Mouse (Mus musculus): ENCODE results near the gene Zcchc14. TPM values are rescaled to one million over a fixed set of nuclear protein-coding genes. Genes with fewer than 3 reads are reported as not detected.
A peak's percentile ranks its signal among the peaks of the same experiment; 100 is the strongest.

Gene Zcchc14
- polyA plus RNA-seq, 1 experiment, result 11.0 TPM

DNA sequence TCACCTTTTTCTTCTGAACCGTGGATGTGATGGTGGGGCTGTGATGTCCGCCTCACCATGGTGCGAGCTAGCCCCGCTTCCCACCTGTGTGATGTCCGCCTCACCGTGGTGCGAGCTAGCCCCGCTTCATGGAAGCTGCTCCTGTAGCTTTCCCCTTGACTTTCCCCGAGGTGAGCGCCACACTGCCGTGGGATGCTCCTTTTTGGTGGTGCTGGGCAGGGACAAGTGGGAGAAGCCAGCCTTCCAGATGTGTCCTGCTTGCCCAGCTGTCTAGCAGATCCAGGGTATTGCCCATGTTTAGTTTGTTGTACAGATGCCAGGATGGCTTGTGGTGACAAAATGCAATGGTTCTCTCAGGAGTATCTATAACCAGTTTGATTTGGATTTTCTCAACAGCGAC is 10.4 kb upstream of the Zcchc14 start:
- Histone ChIP-seq H3K27ac (ENCODE audit: control insufficient read depth, insufficient read depth, low read depth, low read length) (no peak overlapping the region), H3K27me3 (ENCODE audit: control insufficient read depth, insufficient read depth, low read length) (no peaks in the 10 kb centered on the region), H3K4me1 (ENCODE audit: control insufficient read depth, insufficient read depth, low read length) (no peaks in the 10 kb centered on the region), H3K4me3 (ENCODE audit: control insufficient read depth, low read depth, low read length) (no peak overlapping the region), H3K36me3 (ENCODE audit: control insufficient read depth, insufficient read depth, low read length) (no peaks in the 10 kb centered on the region)
- TF ChIP-seq CTCF (IDR thresholded peaks at IDR 0.05; ENCODE audit: control insufficient read depth, insufficient read depth, insufficient replicate concordance, low read depth, low read length), result no peak
- no peak for TF ChIP-seq POLR2A (IDR thresholded peaks at IDR 0.05; ENCODE audit: control insufficient read depth, low read depth, low read length)

DNA sequence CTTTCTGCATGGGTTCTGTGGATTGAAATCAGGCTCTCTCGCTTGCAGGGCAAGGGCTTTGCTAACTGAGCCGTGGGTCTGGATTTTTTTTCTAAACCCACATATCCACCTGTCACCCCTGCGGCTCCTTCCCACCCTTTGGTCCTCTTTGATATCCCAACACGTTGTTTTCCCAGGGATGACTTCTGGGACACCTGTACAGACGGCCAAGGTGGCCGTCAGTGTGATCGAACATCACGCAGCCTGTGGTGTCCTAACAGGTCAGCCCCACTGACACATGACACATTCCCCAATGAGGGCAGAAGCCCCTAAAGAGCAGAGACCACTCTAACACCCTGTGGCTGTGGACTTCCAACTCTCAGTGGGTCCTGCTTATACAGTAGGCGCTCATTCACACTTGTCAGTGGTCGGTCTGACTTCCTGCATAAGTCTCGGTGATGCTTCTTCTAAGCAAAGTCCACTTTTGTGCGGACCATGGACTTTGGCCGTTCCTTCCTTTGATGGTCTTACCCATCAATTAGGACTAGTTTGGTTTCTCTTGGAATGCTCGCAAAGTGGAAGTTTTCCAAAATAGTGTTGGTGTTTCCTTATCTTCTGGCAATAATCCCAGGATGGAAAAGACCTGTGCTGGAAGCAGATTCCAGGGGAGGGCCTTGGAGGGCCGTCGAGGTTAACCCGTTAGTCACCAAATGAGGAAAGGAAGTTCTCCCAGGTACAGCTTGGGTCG is 9.1 kb upstream of the Zcchc14 start:
- Histone ChIP-seq H3K4me3 (ENCODE audit: control insufficient read depth, low read depth, low read length) (no peak overlapping the region), H3K4me1 (ENCODE audit: control insufficient read depth, insufficient read depth, low read length) (no peaks in the 10 kb centered on the region), H3K36me3 (ENCODE audit: control insufficient read depth, insufficient read depth, low read length) (no peaks in the 10 kb centered on the region), H3K27ac (ENCODE audit: control insufficient read depth, insufficient read depth, low read depth, low read length) (no peak overlapping the region), H3K27me3 (ENCODE audit: control insufficient read depth, insufficient read depth, low read length) (no peaks in the 10 kb centered on the region)
- TF ChIP-seq CTCF (IDR thresholded peaks at IDR 0.05; ENCODE audit: control insufficient read depth, insufficient read depth, insufficient replicate concordance, low read depth, low read length) (no peak), POLR2A (IDR thresholded peaks at IDR 0.05; ENCODE audit: control insufficient read depth, low read depth, low read length) (no peak)

- Histone ChIP-seq H3K4me1 (ENCODE audit: control insufficient read depth, insufficient read depth, low read length) (no peaks in the 10 kb centered on the region), H3K4me3 (ENCODE audit: control insufficient read depth, low read depth, low read length) (no peak overlapping the region), H3K27ac (ENCODE audit: control insufficient read depth, insufficient read depth, low read depth, low read length) (no peak overlapping the region), H3K36me3 (ENCODE audit: control insufficient read depth, insufficient read depth, low read length) (no peaks in the 10 kb centered on the region), H3K27me3 (ENCODE audit: control insufficient read depth, insufficient read depth, low read length) (no peaks in the 10 kb centered on the region)
- TF ChIP-seq CTCF (IDR thresholded peaks at IDR 0.05; ENCODE audit: control insufficient read depth, insufficient read depth, insufficient replicate concordance, low read depth, low read length), result no peak
- no peak for TF ChIP-seq POLR2A (IDR thresholded peaks at IDR 0.05; ENCODE audit: control insufficient read depth, low read depth, low read length)
Observed at GRCm38 (mm10) chr8:121660602-121661001, 7.9 kb upstream of the Zcchc14 start.

- Histone ChIP-seq H3K27me3 (ENCODE audit: control insufficient read depth, insufficient read depth, low read length) (no peaks in the 10 kb centered on the region), H3K4me1 (ENCODE audit: control insufficient read depth, insufficient read depth, low read length) (peaks cover 24% of the 10 kb centered on the region), H3K27ac (ENCODE audit: control insufficient read depth, insufficient read depth, low read depth, low read length) (no peak overlapping the region), H3K36me3 (ENCODE audit: control insufficient read depth, insufficient read depth, low read length) (no peaks in the 10 kb centered on the region), H3K4me3 (ENCODE audit: control insufficient read depth, low read depth, low read length) (no peak overlapping the region)
- TF ChIP-seq CTCF (IDR thresholded peaks at IDR 0.05; ENCODE audit: control insufficient read depth, insufficient read depth, insufficient replicate concordance, low read depth, low read length) (no peak), POLR2A (IDR thresholded peaks at IDR 0.05; ENCODE audit: control insufficient read depth, low read depth, low read length) (no peak)
Observed at GRCm38 (mm10) chr8:121654966-121655494, 2.3 kb upstream of the Zcchc14 start.

DNA sequence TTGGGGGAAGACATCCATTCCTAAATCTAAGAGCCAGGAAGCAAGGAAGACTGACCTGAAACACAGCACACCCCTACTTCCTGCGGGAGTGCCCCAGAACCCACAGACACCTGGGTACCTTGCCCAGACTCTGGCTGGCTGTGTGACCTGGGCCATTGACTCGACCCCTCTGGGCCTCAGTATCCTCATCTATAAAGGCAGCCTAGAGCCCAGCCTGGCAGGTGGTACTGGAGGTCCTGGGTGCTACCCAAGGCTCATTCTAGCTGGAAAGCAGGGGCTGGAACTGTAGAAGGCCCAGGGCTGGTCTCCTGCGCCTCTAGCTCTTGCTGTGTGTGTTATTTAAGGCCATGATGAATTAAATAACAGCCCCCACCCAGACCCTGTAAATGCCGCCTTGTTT is 1.4 kb upstream of the Zcchc14 start:
- Histone ChIP-seq H3K27me3 (ENCODE audit: control insufficient read depth, insufficient read depth, low read length) (no peaks in the 10 kb centered on the region), H3K36me3 (ENCODE audit: control insufficient read depth, insufficient read depth, low read length) (no peaks in the 10 kb centered on the region), H3K27ac (ENCODE audit: control insufficient read depth, insufficient read depth, low read depth, low read length) (no peak overlapping the region), H3K4me3 (ENCODE audit: control insufficient read depth, low read depth, low read length) (no peak overlapping the region), H3K4me1 (ENCODE audit: control insufficient read depth, insufficient read depth, low read length) (peaks cover 26% of the 10 kb centered on the region)
- TF ChIP-seq CTCF (IDR thresholded peaks at IDR 0.05; ENCODE audit: control insufficient read depth, insufficient read depth, insufficient replicate concordance, low read depth, low read length) (no peak), POLR2A (IDR thresholded peaks at IDR 0.05; ENCODE audit: control insufficient read depth, low read depth, low read length) (no peak)

DNA sequence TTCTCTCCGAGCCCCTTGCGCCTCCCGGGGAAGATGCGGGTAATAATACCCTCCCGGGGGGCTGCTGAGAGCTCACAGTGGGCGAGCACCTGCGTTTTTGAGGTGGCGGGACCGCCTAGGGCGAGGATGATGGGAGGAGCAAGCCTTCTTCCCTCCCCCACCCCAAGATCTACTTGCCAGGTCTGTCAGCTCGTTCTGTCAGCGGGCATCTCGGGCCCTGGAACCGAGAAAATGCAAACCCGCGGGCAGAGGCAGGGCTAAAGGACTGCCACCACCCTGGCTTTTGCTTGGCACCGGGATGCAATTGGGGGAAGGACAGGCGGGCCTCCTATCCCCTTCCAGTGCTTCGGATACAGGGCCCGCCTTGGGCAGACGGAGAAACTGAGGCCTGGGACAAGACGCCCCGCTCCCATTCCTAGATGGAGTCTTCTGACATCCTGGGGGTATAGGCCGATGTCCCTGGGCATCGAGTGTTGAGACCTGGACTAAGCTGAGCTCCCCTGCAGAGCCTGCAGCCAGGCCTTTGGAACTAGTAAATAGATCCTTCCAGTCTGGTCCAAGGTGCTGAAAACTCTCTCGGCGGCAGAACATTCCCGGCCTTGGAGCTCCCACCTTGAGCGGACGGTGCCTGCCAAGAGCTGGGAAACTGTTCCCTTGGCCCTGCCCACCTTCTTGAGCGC is 779 bp upstream of the Zcchc14 start:
- H3K27ac ChIP-seq (ENCODE audit: control insufficient read depth, insufficient read depth, low read depth, low read length), result peak overlapping the region; percentile 79
- TF ChIP-seq POLR2A (IDR thresholded peaks at IDR 0.05; ENCODE audit: control insufficient read depth, low read depth, low read length) (no peak), CTCF (IDR thresholded peaks at IDR 0.05; ENCODE audit: control insufficient read depth, insufficient read depth, insufficient replicate concordance, low read depth, low read length) (no peak)
- H3K36me3 ChIP-seq (ENCODE audit: control insufficient read depth, insufficient read depth, low read length), result no peaks in the 10 kb centered on the region
- H3K4me3 ChIP-seq (ENCODE audit: control insufficient read depth, low read depth, low read length), result peak overlapping the region; percentile 90
- no peaks in the 10 kb centered on the region for H3K27me3 ChIP-seq (ENCODE audit: control insufficient read depth, insufficient read depth, low read length)
- peaks cover 26% of the 10 kb centered on the region for H3K4me1 ChIP-seq (ENCODE audit: control insufficient read depth, insufficient read depth, low read length)

- H3K4me3 ChIP-seq (ENCODE audit: control insufficient read depth, low read depth, low read length), result peak overlapping the region; percentile 65
- no peak for TF ChIP-seq CTCF (IDR thresholded peaks at IDR 0.05; ENCODE audit: control insufficient read depth, insufficient read depth, insufficient replicate concordance, low read depth, low read length)
- no peak; the same call in 1 of the 2 replicates for TF ChIP-seq POLR2A (IDR thresholded peaks at IDR 0.05; ENCODE audit: control insufficient read depth, low read depth, low read length)
- H3K4me1 ChIP-seq (ENCODE audit: control insufficient read depth, insufficient read depth, low read length), result peaks cover 26% of the 10 kb centered on the region
- no peak overlapping the region for H3K27ac ChIP-seq (ENCODE audit: control insufficient read depth, insufficient read depth, low read depth, low read length)
- no peaks in the 10 kb centered on the region for H3K27me3 ChIP-seq (ENCODE audit: control insufficient read depth, insufficient read depth, low read length)
- H3K36me3 ChIP-seq (ENCODE audit: control insufficient read depth, insufficient read depth, low read length), result no peaks in the 10 kb centered on the region
Observed at GRCm38 (mm10) chr8:121651874-121652361, 783 bp downstream of the Zcchc14 start.

Data from testis, adult 2 months (tissue).